Mouse (Mus musculus) G1E (cell line): Measurements from ENCODE around the gene Kcp.

Source experiments
- CTCF ChIP-seq: IDR thresholded peaks from 2 replicates; pipeline ENCODE4 v1.5.1; 2012; ENCODE audit warnings: low read depth, low read length, inconsistent platforms, mixed read lengths
- GATA1 ChIP-seq: IDR thresholded peaks from 2 replicates; pipeline ENCODE4 v1.6.1; 2012; ENCODE audit warnings: borderline replicate concordance, low read length, inconsistent platforms, mixed read lengths
- GATA2 ChIP-seq: IDR thresholded peaks from 2 replicates; pipeline ENCODE4 v1.6.1; 2012; ENCODE audit warnings: low read depth, low read length, inconsistent platforms, borderline replicate concordance
- TAL1 ChIP-seq: conservative IDR thresholded peaks from 2 replicates; pipeline ENCODE4 v1.6.1; 2012; ENCODE audit warnings: low read depth, low read length, inconsistent platforms, mixed read lengths

- TF ChIP-seq GATA2 (no peak), CTCF (no peak), TAL1 (no peak), GATA1 (no peak)
These were observed 29.0 kb upstream of the Kcp start for GRCm38 (mm10) chr6:29536651-29537193.
